Mouse (Mus musculus): ENCODE results near the gene Kcp.

DNA sequence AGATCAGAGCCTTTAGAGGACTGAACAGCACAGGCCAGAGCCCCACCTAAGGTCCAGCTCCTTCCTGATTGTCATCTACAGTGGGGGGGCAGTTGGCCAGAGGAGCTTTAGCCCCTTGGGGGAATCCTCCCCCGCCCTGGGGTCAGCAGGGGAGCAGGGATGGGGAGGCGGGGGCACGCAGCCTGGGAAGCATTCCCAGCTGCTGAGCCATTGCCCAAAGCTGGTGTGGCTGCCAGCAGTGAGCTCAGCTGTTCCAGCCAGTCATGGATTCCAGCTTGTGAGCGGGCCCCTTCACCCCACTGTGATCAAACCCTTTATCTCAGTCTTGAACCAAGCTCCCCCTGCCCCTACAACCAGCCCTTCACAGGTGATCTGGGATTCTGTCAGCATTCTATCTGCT, 68.5 kb downstream of the Kcp start:
- TF ChIP-seq GATA1 (IDR thresholded peaks at IDR 0.05; ENCODE audit: borderline replicate concordance, low read length) (no peak), FLI1 (IDR thresholded peaks at IDR 0.05; ENCODE audit: low read length) (no peak)
